Mouse (Mus musculus) olfactory bulb, adult 2 months (tissue): ENCODE measurements around the gene Tnip1.

Source experiments
- CTCF ChIP-seq: fragments of 200-500 bp; IDR thresholded peaks from 2 replicates; pipeline ENCODE4 v1.5.1; 2012; ENCODE audit warnings: low read depth, mild to moderate bottlenecking, low read length, moderate library complexity; ENCODE audit not compliant: insufficient read depth
- POLR2A ChIP-seq: fragments of 200-500 bp; IDR thresholded peaks from 2 replicates; pipeline ENCODE4 v1.6.1; 2012; ENCODE audit warnings: mild to moderate bottlenecking, low read depth, low read length, moderate library complexity; ENCODE audit not compliant: insufficient read depth

DNA sequence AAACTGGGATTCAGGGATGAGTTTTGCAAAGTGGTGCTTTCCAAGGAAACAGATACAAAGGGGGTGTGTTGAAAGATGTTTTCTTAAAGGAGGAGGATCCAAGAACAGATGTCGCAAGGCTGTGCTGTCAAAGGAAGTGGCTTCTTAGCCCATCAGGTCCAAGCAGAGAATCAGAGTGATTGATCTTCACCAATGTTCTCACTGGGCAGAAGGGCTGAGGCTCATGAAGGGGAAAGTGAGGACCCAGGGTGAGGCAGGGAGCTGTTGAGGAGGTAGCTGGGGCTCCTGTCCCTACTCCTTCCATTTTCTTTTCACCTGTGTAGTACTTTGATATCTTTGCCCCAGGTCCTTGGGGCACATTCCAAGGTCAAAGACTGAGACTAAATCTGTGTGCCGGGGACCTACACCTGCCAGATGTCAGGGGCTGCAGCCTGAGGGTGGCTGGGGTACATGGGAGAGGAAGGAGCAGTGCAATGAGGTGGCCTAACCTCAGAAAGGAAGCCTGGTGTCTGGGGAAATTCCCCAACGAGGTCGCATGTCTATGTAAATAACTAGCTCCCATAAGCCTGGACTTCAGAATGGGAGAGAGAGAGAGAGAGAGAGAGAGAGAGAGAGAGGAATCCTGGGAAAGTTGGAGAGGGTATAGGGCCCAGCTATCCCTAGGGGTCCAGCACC lies 9.5 kb upstream of the Tnip1 start:
- TF ChIP-seq POLR2A (no peak), CTCF (no peak)
